Mouse (Mus musculus): ENCODE results near the gene Olfr101. TPM values are rescaled to one million over a fixed set of nuclear protein-coding genes. Genes with fewer than 3 reads are reported as not detected.

Gene Olfr101
- polyA plus RNA-seq (2012; rRNA removed) = not detected in 2 replicates

DNA sequence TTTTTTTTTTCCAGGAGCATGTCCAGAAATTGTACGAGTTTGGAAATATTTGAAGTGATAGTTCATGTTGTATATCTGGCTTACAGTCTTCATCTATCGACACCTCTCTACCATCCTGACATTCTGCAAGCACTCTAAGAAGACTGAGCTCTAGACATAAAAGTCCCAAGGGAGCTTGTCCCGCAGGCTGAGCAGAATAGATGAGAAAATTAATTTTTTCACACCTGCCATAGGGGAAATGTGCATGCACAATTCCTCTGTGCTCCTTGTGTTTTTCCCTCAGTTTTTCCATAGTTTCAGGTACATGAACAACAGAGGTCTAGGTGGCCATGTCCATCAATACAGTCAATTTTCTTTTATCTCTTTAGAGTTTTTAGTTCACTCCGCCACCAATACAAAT, at the start of gene Olfr101:
TSS of gene Olfr101 (minus strand) at position 101 of the 400 bp plus-strand sequence.

DNA sequence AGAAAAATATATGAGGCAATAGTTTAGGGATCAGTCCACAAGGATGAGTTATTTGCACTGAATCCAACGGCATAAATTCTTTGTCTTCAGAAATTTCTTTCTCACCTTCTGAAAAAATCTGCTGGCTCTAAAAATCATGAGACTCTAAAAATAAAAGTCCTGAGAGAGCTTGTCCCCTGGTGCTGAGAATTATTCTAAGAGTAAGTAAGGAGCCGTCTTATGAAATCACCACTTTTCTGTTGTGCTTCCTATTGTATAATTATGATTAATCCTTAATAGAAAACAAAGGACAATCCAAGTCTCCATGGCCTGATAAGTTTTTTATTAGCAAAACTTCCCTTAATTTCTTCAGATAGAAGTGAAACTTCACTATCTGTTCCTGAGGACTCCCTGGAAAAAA, 35.5 kb upstream of the Olfr101 start, which contains the start of gene Olfr103:
TSS of gene Olfr103 (minus strand) at position 101 of the 400 bp plus-strand sequence.

DNA sequence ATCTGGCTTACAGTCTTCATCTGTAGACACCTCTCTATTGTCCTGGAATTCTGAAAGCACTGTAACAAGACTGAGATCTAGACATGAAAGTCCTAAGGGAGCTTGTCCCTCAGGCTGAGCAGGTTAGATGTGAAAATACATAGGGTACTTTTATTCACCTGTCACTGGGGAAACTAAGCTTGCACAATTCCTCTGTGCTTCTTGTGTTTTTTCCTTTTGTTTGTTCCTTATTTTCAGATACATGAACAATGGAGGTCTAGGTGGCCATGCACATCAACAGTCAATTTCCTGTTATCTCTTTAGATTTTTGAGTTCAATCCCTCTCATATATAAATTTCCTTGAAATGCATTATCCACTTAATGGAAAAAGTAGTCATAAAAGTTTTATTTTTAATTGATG, 12.8 kb upstream of the Olfr101 start, which contains the start of gene Olfr102:
TSS of gene Olfr102 (minus strand) at position 101 of the 400 bp plus-strand sequence.

DNA sequence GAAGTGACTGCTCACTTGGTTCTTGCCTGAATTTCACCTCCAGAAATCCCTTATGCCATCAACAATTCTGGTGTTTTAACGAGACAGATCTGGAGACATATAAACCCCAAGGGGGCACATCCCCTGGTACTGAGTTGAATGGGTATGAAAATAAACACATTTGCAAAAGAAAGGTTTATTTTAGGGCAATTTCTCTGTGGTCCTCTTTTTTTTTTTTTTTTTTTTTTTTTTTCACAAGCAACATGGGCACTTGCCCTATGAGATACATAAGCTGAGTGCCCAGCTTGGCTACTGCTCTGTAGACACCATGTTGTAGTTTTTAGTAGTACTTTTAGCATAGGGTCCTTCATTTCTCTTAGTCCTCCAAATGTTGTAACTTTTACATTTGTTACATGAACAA, 20.8 kb downstream of the Olfr101 start, which contains the start of gene Olfr99:
TSS of gene Olfr99 (minus strand) at position 101 of the 400 bp plus-strand sequence.

DNA sequence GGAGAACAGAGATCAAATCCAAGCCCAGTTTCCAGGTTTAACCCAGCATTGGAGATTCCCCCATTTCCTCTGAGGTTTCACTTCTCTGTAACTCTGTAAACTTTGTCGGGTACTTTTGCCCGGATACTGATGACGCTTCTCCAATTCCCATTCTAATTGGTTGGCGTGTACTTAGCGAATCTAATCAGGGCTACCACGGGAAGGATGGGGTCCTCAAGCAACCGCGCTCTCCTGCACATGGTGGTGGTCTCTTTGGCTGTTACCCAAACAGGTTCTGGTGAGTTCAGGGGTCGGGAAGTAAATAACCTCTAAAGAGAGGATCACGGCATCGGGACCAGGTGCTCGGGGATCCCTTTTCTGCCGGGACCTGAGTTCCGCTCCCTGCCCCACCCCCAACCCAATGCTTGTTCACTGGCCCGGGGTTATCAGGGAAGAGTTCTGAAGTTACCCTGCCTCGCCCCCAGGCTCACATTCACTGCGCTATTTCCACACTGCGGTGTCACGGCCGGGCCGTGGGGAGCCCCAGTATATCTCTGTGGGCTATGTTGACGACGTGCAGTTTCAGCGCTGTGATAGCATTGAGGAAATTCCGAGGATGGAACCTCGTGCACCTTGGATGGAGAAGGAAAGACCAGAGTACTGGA, 33.9 kb downstream of the Olfr101 start, which contains the start of gene H2-M3:
TSS of gene H2-M3 (plus strand) at position 163 of the 644 bp plus-strand sequence.

DNA sequence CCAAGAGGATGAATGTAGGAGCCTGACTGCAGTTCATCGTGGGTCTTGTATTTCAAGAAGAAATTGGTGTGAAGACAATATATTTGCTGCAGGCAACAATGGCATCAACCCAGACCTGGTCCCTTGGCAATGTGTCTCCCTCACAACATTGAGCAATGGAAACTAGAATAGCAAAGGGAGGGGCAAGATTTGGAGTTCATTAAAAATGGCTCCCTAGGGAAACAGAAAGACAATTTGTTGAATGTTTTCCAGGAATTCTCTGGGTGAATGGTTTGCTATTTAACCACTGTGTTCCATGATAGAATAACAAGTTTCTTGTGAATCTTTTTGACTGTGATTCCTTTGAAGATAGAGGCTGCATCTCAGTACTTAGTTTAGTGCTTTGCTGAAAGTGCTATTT, 40.5 kb downstream of the Olfr101 start, which contains the start of gene Olfr98:
TSS of gene Olfr98 (minus strand) at position 124 of the 400 bp plus-strand sequence.

Other genes starting within 250 kb of the Olfr101 start
- not detected in 2 replicates for gene Olfr90, start 215.8 kb downstream of the Olfr101 start, polyA plus RNA-seq (2012; rRNA removed)
- not detected in 2 replicates for gene Olfr91, start 206.0 kb downstream of the Olfr101 start, polyA plus RNA-seq (2012; rRNA removed)
- gene Olfr92, start 184.2 kb downstream of the Olfr101 start, polyA plus RNA-seq (2012; rRNA removed) = not detected in 2 replicates
- gene Olfr93, start 142.8 kb downstream of the Olfr101 start, polyA plus RNA-seq (2012; rRNA removed) = not detected in 2 replicates
- not detected in 2 replicates for gene Ubd, start 110.4 kb downstream of the Olfr101 start, polyA plus RNA-seq (2012; rRNA removed)
- not detected in 2 replicates for gene Olfr94, start 103.3 kb downstream of the Olfr101 start, polyA plus RNA-seq (2012; rRNA removed)
- not detected in 2 replicates for gene Olfr95, start 91.2 kb downstream of the Olfr101 start, polyA plus RNA-seq (2012; rRNA removed)
- not detected in 2 replicates for gene Olfr96, start 84.2 kb downstream of the Olfr101 start, polyA plus RNA-seq (2012; rRNA removed)
- gene Olfr97, start 67.0 kb downstream of the Olfr101 start, polyA plus RNA-seq (2012; rRNA removed) = not detected in 2 replicates
- gene Olfr98, start 40.6 kb downstream of the Olfr101 start, polyA plus RNA-seq (2012; rRNA removed) = not detected in 2 replicates
- gene H2-M3, start 34.1 kb downstream of the Olfr101 start, polyA plus RNA-seq (2012; rRNA removed) = 0.87 and 1.1 TPM in 2 replicates
- gene Olfr99, start 20.9 kb downstream of the Olfr101 start, polyA plus RNA-seq (2012; rRNA removed) = not detected in 2 replicates
- not detected in 2 replicates for gene Olfr102, start 12.7 kb upstream of the Olfr101 start, polyA plus RNA-seq (2012; rRNA removed)
- not detected in 2 replicates for gene Olfr103, start 35.4 kb upstream of the Olfr101 start, polyA plus RNA-seq (2012; rRNA removed)
- gene Olfr104-ps, start 55.3 kb upstream of the Olfr101 start, polyA plus RNA-seq (2012; rRNA removed) = not detected in 2 replicates
- not detected in 2 replicates for gene Olfr105-ps, start 74.7 kb upstream of the Olfr101 start, polyA plus RNA-seq (2012; rRNA removed)
- gene Olfr106-ps, start 86.1 kb upstream of the Olfr101 start, polyA plus RNA-seq (2012; rRNA removed) = not detected in 2 replicates
- gene Olfr107, start 94.9 kb upstream of the Olfr101 start, polyA plus RNA-seq (2012; rRNA removed) = not detected in 2 replicates
- not detected in 2 replicates for gene Olfr108, start 141.2 kb upstream of the Olfr101 start, polyA plus RNA-seq (2012; rRNA removed)
- gene Olfr109, start 154.6 kb upstream of the Olfr101 start, polyA plus RNA-seq (2012; rRNA removed) = not detected in 2 replicates
- gene H2-M2, start 179.2 kb upstream of the Olfr101 start, polyA plus RNA-seq (2012; rRNA removed) = 0.02 TPM in 1 of 2 replicates, not detected in the other
- gene Olfr110, start 188.2 kb upstream of the Olfr101 start, polyA plus RNA-seq (2012; rRNA removed) = not detected in 2 replicates
- 0.03 and 0.06 TPM in 2 replicates for gene Olfr111, start 203.7 kb upstream of the Olfr101 start, polyA plus RNA-seq (2012; rRNA removed)

All from liver, embryonic 14 days (tissue).